Mouse (Mus musculus) kidney, postnatal 4 days (tissue): ENCODE measurements around the gene Kcnn1.

Experiments used
- DNase-seq, 2 experiments: peaks; one replicate each; pipeline ENCODE4 v3.0.0; 2021; ENCODE audit warnings: mixed read lengths in 2 of 2

The Kcnn1 gene

DNA sequence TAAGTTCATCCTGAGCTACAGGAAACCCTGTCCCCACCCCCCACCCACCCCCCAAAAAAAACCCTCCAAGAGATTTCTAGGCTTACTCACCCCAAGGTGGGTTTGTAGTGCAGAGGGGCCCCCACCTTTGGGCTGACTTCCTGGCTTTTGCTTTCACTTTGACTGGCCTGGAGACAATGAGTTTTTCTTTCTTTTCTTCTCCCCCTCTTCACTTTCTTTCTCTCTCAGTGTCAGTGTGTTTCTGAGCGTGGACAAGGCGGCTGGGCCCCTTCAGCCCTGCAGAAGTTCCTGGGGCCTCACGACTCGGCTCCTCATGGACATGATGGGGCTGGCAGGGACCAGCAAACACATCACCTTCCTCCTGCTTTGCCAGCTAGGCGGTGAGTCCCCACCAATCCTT, 54.8 kb downstream of the Kcnn1 start, which contains the start of gene Il12rb1:
Il12rb1 (plus strand) TSS at position 211 of the 400 bp plus-strand sequence.
- DNase-seq = no peak

DNA sequence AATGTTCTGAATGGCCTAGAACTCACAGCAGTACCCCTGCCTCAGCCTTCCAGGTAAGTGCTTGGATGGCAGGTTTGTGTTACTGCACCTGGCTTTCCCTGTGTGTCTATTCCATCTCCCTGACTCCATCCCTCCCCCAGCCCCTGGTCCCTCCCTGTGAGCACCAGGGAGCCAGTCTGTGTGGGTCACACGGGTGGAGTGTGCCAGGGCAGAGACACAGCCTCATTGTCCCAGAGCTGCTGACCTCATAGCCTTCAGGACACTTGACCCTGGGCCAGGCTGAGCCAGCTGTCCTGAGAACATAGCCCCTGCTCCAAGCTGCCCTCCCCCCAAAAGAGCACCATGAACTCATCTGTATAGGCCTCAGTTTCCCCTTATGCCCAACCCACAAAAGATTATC, 55.8 kb downstream of the Kcnn1 start:
- no peak for DNase-seq

DNA sequence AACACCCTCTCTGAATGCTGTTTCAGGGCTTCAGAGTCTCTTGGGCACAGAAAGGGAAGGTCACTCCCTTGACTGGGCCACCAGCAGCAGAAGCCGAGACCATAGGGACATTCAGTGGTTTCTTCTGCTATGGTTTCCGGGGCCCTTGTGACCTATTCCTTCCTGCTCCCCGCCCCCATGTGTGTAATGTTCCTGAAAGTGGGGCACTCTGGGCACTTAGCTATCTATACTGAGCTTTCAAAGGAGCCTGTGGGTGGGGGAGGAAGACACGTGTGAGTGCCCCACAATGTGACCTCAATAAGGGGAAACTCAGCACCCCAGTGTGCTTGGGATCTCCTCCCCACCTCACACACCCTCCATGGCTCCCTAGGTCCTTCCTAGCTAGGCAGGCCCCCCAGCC, 56.5 kb downstream of the Kcnn1 start:
- no peak for DNase-seq

DNA sequence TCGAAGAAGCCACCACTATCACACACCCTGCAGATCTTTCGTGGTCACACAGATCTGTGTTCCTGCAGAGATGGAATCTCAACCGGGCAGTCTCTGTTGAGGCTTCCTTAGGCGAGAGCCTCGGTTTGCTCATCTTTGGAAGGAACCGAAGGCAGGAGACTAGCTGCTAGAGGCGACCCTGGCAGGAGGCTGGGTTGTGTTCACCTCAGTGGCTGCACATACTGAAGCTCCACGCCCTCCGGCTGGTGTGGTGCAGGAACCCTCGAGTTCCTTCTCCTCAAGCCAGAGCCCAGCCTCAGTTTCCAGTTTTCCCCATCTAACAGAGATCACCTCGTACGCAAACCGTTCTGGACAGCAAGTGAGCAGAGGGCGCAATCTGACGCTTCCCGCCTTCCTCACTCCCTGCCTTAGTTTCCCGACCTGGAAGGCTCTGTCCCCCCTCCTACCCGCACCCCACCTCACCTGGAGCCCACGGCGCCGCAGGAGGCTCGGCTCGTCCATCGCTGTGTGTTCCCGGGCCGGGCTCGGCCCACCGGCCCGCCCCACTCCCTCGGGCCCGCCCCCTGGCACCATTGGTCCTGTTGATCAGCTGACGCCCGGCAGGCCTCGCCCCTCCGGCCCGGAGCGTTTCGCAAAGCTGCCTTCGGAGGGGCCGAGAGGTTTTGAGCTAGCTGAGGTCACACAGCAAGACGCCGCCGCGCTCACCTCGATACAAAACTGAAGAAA, 58.4 kb downstream of the Kcnn1 start, which contains the start of gene Mast3:
Mast3 (minus strand) TSS at position 574 of the 726 bp plus-strand sequence.
- peak; percentile 91 to 95 for DNase-seq

DNA sequence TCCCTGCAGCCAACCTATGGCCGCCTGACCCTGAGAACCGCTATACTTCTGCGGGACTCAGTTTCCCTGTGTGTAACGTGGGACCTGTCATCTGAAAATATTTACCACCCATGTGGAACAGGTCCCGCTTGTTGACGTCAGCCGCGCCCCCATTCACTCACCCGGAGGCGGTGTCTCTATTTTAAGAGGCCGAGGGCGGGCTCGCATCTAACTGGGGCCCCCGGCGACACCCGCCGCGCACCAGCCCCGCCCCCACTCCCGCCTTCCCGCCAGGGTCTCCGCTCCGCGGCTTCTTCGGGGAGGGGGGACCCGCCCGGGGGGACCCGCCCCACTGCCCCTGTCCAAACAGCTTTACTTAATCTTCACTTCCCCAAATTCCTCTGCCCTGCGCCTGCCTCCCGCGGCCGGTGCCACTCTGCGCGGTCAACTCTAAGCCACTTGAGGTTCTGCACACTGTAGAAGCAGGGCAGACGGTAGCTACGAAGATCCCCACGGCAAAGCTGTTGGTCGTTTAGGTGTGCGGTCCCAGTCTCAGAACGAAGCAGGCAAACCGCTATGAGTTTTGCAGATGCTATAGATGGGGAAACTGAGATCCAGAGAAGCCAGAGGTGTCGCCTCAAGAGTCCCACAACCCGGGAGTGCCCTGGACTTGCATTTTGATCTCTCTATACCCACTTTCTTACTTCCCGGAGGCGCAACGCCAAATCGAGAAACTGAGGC, 59.1 kb downstream of the Kcnn1 start:
- peak; percentile 53 to 61 for DNase-seq

DNA sequence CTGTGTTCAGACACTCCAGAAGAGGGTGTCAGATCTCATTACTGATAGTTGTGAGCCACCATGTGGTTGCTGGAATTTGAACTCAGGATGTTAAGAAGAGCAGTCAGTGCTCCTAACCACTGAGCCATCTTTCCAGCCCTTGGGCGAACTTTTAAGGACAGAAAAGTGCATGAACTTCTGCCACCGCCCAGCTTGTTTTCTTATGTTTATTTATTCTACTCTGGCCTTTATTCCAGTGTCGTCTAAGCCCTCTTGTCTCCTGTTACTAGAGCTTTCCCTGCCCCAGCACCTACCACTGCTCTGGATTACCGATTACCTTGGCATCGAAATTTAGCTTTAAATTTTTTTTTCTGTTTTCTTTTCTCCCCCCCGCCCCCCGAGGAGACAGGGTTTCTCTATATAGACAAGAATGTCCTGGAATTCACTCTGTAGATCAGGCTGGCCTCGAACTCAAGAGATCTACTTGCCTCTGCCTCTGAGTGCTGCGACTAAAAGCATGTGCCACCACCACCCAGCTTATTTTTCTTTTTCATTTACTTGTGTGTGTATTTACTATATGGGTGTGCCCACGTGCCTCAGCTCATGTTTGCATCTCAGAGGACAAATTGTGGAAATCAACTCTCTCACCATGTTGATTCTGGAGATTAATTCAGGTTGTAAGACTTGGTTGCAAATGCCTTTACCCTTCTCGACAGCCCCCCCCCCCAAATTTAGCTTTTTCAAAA, 60.1 kb downstream of the Kcnn1 start:
- no peak for DNase-seq

DNA sequence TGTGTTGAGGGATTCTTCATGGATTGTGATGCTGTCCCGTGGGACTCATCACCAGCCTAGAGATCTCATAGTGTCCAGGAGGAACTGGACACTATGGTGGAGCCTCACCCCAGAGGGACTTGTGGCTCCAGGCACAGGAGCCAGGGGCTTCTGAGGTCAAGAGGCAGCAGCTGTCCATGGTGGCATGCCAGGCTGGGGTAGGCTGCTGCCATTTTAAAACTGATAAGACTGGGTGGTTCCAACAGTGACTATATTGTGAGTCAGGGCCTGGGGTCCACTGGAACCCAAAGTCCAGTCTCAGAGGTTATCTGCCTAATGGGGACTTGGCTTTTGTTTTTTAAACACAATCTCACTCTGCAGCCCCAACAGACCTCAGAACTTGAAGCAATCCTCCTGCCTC, 61.2 kb downstream of the Kcnn1 start:
- DNase-seq = no peak

DNA sequence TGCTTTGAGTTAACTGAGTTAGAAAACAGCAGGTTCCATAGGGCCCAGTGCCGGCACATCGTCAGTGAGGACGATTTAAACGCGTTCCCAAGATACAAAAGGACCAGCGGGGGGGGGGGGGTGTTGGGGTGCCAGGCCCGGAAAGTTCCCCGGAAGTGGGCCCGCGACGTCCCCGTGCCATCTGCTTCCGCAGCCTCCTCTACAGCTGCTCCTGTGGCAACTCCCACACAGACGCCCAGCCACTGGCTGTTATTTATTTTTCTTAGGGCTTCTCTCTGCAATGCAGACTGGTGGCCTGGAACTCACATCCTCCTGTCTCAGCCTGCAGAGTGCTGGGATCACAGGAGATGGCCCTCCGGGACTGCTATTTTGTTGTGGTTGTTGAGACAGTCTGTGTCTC, 61.9 kb downstream of the Kcnn1 start:
- peak in 1 of 2 experiments; percentile 44 for DNase-seq

DNA sequence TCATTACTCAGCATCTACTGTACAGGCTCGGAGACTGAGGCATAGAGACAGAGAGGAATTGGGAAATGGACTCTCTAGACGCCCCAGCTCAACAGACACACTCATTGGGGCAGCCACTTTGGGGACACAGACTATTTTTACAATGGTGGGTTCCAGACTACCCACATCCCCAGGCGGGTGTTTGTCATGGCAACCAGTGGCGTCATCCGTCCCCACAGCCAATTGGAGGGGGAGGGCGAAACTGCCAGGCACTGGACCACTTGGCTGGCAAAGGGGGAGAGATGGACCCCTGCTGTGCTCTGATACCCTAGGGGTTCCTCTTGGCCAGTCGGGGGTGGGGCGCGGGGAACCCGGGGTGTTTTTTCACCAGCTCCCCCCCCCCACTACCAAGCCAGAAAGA, 62.4 kb downstream of the Kcnn1 start:
- DNase-seq = no peak

DNA sequence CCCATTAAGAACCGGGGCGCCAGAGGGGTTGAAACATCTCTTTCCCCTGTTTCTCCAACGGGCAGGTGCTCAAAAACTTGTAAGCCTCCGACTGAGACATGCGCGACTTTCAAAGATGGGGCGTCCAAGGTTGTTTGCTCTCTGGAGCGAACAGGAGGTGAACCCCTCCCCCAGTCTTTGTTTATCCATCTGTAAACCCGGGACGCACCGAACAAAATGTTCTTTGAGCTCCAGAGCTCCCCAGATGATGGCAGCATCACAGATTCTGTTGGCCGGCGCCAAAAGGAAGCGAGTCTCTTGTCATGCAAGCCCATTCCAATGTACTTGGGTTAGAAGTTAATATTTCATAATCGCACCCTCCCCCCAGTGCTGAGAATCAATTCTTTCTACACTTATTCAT, 64.8 kb downstream of the Kcnn1 start:
- no peak for DNase-seq

DNA sequence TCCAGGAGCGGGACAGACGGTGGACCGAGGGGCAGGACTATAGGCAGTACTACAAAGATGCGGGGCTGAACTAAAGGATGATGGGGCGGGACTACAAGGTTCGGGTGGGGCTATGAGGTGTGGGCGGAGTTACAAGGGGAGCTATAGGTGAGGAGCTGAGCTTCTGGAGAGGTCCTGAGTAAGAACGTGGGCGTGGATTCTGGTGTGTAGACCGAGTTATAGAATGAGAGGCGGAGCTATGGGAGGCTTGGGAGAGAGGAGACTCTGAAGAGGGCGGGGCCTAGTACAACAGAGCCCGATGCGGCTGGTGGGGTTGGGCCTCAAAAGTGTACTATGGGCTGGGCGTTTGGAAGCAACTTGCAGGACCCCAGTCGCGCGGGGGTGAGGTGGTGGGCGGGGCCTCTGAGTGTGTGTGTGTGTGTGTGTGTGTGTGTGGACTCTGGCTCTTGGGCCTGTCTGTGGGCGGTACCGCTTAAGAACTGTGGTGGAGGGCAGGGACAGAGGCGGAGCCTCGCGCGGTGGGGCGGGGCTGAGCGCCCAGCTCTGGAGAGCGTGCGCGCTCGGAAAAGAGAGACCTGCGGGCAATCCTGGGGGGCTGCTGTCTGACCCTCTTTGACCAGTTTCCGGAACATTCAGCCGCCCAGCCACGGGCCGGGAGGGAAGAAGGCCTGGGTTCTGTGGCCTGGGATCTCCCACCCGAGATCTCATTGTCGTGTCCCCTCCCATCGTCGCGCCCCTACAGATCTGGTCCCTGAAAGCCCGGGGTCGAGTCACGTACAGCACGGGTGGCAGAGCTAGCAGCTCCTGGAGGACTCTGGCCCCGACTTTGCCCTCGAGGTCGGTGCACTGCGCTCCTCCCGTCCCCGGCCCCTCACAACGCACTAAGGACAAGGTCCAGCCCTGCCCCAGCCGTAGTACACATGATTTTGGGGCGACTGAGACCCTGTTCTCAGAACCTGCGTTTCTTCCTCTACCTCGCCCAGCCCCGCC, 65.7 kb downstream of the Kcnn1 start:
- peak; percentile 92 to 95 for DNase-seq

DNA sequence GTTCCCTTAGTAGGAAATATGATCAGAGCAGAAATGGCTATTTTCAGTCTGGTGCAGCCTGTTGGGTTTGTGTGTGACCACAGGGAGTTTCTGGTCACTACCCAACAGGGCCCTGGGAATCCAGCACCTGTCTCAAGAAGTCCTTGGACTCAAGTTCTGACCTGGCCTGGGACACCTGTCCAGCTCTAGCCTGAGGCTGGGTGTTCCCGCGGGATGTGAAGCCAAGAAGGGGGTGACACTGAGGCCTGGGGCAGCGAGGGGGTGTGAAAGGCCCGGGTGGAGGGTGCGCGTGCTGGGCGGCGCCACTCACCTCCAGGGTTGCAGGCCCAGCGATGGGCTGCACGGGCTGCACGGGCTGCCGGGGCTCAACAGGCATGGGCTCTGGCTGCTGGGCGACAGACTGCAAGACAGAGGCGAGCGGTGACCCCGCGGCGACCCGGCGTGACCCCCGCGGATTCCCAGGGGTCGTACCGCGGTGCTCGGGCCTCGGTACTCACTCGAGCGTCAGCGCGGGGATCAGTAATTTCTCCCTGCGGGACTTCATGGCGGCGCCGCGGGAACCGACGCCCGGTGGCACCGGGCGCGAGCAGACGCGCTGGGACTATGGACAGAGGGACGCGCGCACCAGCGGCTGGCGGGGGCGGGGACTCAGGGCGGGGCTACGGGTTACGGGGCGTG, 66.5 kb downstream of the Kcnn1 start:
- no peak for DNase-seq

DNA sequence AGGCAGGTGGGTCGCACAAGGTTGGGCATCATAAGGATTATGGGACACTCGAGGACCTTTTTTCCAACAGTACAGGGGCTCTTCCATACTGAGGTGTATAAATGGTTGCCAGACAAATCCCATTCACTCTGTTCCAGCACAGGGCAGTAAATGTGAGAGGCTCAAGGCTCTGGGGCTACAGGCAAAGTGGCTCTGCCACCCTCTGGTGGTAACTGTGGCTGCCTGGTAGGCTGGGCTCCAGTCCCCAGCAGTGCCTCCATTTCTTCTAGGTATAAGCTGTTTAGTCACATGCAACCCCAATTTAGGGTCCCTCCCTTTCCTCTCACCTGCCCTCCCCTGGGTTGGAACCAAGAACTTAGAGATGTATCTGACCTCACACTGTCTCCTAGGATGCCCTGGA, 67.7 kb downstream of the Kcnn1 start:
- no peak for DNase-seq

DNA sequence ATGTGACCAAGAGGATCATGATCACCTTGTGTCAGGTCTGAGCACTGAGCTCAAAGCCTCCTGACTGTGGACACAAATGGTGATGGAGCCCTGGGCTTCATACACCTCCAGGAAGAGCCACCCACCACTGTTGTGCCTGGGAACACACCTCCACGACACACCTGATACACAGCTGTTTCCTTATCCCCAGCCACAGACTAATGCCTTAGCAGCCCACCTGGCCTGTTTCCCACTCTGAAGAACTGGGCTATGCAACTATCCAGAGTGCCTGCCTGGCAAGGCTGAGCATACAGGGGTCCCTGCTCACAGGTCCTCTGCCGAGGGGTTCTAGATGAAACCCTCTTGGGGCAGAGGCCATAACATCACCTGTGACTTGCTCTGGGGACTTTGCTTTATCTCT, 68.8 kb downstream of the Kcnn1 start:
- no peak for DNase-seq

DNA sequence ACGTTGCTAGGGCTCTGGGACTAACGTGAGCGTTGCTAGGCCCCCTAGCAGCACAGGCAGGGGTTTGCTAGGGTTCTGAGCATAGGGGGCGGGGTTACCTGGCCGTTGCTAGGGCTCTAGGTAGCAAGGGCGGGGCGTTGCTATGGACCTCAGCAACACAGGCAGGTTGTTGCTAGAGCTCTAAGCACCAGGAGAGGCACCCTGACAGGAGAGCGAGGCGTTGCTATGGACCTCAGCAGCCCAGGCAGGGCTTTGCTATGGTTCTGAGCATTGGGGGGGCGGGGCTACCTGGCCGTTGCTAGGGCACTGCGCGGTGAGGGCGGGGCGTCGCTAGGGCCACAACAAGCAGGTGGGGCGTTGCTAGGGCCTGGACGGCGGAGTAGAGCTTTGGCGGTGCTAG, 70.4 kb downstream of the Kcnn1 start:
- peak; percentile 89 to 92 for DNase-seq
